Mouse (Mus musculus): Measurements from ENCODE around the gene Kcnk18. TPM values are rescaled to one million over a fixed set of nuclear protein-coding genes. Genes with fewer than 3 reads are reported as not detected.
A peak's percentile ranks its signal among the peaks of the same experiment; 100 is the strongest.

Kcnk18 gene
- polyA plus RNA-seq, 1 experiment from 2014 or later = not detected

DNA sequence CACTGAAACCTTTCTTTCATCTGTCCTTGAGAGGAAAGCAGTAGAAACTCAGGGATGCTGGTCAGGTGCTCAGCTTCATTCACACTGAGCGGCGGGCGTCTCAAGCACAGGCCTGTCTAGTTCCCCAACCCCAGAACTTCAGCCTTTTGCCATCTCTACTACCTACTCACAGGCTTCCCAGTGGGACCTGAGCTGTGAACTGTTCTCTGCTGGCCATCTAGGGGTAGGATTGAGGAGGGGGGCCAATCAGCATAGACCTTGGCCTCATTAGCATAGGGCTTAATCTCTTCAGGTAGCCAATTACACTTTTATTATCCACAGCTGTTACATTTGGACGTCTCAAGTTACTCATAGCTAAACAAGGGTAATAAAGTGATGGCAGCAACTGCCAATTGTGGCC is 30.0 kb upstream of the Kcnk18 start:
- Histone ChIP-seq H3K27ac (ENCODE audit: low read depth, low read length) (no peak overlapping the region), H3K4me1 (ENCODE audit: control insufficient read depth, insufficient read depth, low read length) (no peaks in the 10 kb centered on the region), H3K27me3 (replicated peaks; ENCODE audit: control insufficient read depth, insufficient read depth, low read length) (peaks cover 61% of the 10 kb centered on the region), H3K4me2 (ENCODE audit: low read length) (no peak overlapping the region), H3K9ac (ENCODE audit: low read length) (no peak overlapping the region), H3K9me3 (replicated peaks; ENCODE audit: control insufficient read depth, low read length) (no peaks in the 10 kb centered on the region), H3K4me3 (ENCODE audit: low read depth, low read length) (no peak overlapping the region), H3K36me3 (ENCODE audit: control insufficient read depth, insufficient read depth, low read length) (no peaks in the 10 kb centered on the region)
- WGBS = 19% methylated on average over 4 of the region's 4 CpGs
- ATAC-seq = no peak
- DNase-seq (ENCODE audit: low spot score) = no peak

DNA sequence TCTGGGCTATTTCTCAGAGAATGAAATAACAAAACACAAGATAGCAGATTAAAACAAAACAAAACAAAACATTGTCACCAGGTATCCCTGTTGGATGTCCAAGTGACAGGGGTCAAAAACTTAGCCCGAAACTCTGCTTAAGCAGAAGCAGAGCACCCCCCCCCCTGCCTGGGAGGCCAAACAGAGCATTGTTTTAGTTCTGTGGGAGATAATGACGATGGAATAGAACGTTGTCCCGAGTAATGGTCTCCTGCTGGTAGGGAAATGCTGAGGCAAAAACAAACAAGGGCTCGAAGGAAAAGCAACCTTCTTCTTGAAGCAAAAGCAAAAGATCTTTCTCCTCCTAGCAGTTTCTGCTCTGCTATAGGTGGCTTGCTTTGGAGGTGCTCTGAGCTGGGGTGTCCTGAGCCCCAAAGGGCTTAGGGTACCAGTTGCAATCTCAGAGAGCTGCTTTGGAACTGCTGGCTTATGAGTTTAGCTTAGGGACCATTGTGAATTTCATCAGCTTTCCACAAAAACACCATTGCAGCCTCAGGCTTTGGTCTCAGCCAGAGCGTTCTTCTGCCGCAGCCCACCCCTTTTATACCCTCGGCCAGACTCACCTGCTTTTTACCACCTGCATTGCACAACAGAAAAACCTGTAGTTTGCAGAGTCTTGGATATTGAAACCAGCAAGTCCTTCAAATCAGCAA is 28.4 kb upstream of the Kcnk18 start:
- DNase-seq (ENCODE audit: low spot score) (no peak), ATAC-seq (no peak)
- Histone ChIP-seq H3K4me1 (ENCODE audit: control insufficient read depth, insufficient read depth, low read length) (no peaks in the 10 kb centered on the region), H3K27me3 (replicated peaks; ENCODE audit: control insufficient read depth, insufficient read depth, low read length) (peaks cover 67% of the 10 kb centered on the region), H3K4me2 (ENCODE audit: low read length) (no peak overlapping the region), H3K27ac (ENCODE audit: low read depth, low read length) (no peak overlapping the region), H3K9me3 (replicated peaks; ENCODE audit: control insufficient read depth, low read length) (no peaks in the 10 kb centered on the region), H3K9ac (ENCODE audit: low read length) (no peak overlapping the region), H3K4me3 (ENCODE audit: low read depth, low read length) (no peak overlapping the region), H3K36me3 (ENCODE audit: control insufficient read depth, insufficient read depth, low read length) (no peaks in the 10 kb centered on the region)
- 6% methylated on average over 8 of the region's 8 CpGs for WGBS

DNA sequence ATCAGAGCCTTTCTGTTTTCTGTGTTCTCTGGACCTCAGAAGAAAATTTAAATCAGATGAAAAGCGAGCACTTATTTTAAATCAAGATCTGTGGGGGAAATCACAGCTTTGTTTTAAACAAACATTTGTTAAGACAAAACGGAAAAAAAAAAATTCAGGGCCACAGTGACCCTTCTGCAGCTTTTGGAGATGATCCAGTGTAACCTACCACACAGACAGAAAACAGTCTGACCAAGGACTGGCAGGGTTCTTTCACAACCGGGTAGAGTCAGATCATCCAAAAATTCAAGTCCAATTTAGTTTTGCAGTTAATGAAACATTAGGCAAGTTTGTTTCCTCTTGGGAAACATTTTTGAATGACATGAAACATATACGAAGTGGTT is 27.9 kb upstream of the Kcnk18 start:
- no peak for ATAC-seq
- Histone ChIP-seq H3K9ac (ENCODE audit: low read length) (no peak overlapping the region), H3K27me3 (replicated peaks; ENCODE audit: control insufficient read depth, insufficient read depth, low read length) (peaks cover 68% of the 10 kb centered on the region), H3K9me3 (replicated peaks; ENCODE audit: control insufficient read depth, low read length) (no peaks in the 10 kb centered on the region), H3K36me3 (ENCODE audit: control insufficient read depth, insufficient read depth, low read length) (no peaks in the 10 kb centered on the region), H3K4me1 (ENCODE audit: control insufficient read depth, insufficient read depth, low read length) (no peaks in the 10 kb centered on the region), H3K27ac (ENCODE audit: low read depth, low read length) (no peak overlapping the region), H3K4me3 (ENCODE audit: low read depth, low read length) (no peak overlapping the region), H3K4me2 (ENCODE audit: low read length) (no peak overlapping the region)
- 8% methylated on average over 4 of the region's 4 CpGs for WGBS
- no peak for DNase-seq (ENCODE audit: low spot score)

DNA sequence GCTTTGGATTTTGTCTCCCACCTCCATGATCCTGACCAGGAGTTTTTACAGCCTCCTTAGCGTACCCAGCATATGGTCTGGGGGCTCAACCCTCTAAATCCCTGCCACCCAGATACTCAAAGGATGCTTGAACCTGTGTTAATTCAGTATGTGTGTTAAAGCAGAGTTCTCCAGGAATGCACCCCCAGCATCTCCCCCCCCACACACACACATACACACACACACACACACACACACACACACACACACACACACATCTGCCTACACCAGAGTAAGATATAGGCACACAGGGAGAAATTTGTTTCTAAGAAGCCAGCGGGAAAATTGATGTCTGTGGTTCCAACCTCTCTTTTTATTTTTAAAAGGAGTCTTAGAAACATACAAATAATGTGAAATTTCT is 26.5 kb upstream of the Kcnk18 start:
- no peak overlapping the region for H3K27ac ChIP-seq (ENCODE audit: low read depth, low read length)
- no peaks in the 10 kb centered on the region for H3K36me3 ChIP-seq (ENCODE audit: control insufficient read depth, insufficient read depth, low read length)
- no peaks in the 10 kb centered on the region for H3K9me3 ChIP-seq (replicated peaks; ENCODE audit: control insufficient read depth, low read length)
- H3K9ac ChIP-seq (ENCODE audit: low read length) = no peak overlapping the region
- peaks cover 72% of the 10 kb centered on the region for H3K27me3 ChIP-seq (replicated peaks; ENCODE audit: control insufficient read depth, insufficient read depth, low read length)
- H3K4me2 ChIP-seq (ENCODE audit: low read length) = peak overlapping the region; percentile 16; the same call in 1 of the 2 replicates
- no peaks in the 10 kb centered on the region for H3K4me1 ChIP-seq (ENCODE audit: control insufficient read depth, insufficient read depth, low read length)
- WGBS = 9% methylated on average over 2 of the region's 2 CpGs
- ATAC-seq = no peak
- H3K4me3 ChIP-seq (ENCODE audit: low read depth, low read length) = no peak overlapping the region
- no peak for DNase-seq (ENCODE audit: low spot score)

DNA sequence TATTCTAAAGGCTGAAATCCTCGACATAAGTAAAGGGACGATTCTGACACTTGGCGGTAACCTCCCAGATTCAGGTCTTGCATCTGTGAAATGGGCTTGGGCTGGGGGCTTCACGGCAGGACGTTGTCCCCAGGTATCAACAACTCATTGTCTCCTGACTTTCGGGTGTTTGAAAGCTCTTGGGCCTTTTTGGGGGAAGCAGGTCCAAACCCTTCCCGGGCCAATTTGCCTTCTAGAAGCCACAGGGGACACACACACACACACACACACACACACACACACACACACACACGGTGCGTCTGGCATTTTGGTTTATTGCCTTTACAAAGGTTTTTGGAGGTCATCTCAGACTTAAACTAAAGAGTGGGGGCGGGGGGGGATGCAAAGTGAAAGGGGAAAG is 25.6 kb upstream of the Kcnk18 start:
- H3K4me2 ChIP-seq (ENCODE audit: low read length) = peak overlapping the region; percentile 52
- peak overlapping the region; percentile 27 for H3K4me3 ChIP-seq (ENCODE audit: low read depth, low read length)
- H3K9me3 ChIP-seq (replicated peaks; ENCODE audit: control insufficient read depth, low read length) = no peaks in the 10 kb centered on the region
- peaks cover 76% of the 10 kb centered on the region for H3K27me3 ChIP-seq (replicated peaks; ENCODE audit: control insufficient read depth, insufficient read depth, low read length)
- DNase-seq (ENCODE audit: low spot score) (peak; percentile 22), ATAC-seq (no peak)
- peak overlapping the region; percentile 63; the same call in 1 of the 2 replicates for H3K27ac ChIP-seq (ENCODE audit: low read depth, low read length)
- H3K36me3 ChIP-seq (ENCODE audit: control insufficient read depth, insufficient read depth, low read length) = no peaks in the 10 kb centered on the region
- WGBS = under 1% methylated on average over 10 of the region's 10 CpGs
- no peaks in the 10 kb centered on the region for H3K4me1 ChIP-seq (ENCODE audit: control insufficient read depth, insufficient read depth, low read length)
- peak overlapping the region; percentile 59 for H3K9ac ChIP-seq (ENCODE audit: low read length)

DNA sequence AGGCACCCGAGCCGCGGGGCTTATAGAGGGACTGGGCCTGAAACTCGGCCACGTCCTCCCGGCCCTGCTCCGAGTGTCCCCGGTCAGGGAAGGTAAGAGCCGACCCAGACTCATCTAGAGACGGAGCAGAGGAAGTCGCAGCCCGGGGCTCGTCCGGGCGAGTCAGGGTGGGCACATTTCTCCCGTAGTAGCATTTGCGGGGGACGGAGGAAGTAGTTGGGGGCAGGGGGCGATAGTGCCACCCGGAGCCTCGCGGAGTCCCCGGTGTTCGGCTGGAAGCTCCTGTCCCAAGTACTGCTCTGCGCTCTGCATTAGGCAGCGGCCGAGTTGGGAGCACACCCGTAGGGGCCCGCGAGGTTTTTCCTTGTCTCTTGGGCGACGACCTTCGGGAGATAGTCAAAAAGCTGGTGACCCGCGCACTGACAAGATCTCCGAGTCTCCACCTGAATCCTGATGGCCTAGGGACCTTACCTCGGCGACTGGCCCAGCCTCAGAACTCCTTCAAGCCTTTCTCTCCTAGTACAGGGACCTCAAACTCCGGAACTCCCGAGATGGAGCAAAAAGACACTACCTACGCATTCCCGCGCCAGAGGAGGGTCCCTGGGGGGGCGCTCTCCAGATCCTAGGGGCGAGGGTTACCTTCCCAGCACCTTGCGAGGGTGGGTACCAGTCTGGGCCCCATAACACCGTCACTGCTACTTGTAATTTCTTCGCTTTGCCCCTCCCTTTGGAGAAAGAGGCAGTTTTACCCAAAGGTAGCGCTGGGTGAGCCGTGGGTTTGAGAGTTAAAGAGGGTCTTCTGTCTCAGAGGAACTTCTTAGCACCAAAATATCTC is 24.8 kb upstream of the Kcnk18 start:
- Histone ChIP-seq H3K9me3 (replicated peaks; ENCODE audit: control insufficient read depth, low read length) (no peaks in the 10 kb centered on the region), H3K36me3 (ENCODE audit: control insufficient read depth, insufficient read depth, low read length) (no peaks in the 10 kb centered on the region), H3K4me3 (ENCODE audit: low read depth, low read length) (peak overlapping the region; percentile 27), H3K4me2 (ENCODE audit: low read length) (peak overlapping the region; percentile 52), H3K9ac (ENCODE audit: low read length) (peak overlapping the region; percentile 59), H3K27ac (ENCODE audit: low read depth, low read length) (peak overlapping the region; percentile 63), H3K4me1 (ENCODE audit: control insufficient read depth, insufficient read depth, low read length) (no peaks in the 10 kb centered on the region), H3K27me3 (replicated peaks; ENCODE audit: control insufficient read depth, insufficient read depth, low read length) (peaks cover 71% of the 10 kb centered on the region)
- peak; percentile 35; the same call in 1 of the 2 replicates for ATAC-seq
- peak; percentile 44 for DNase-seq (ENCODE audit: low spot score)
- 2% methylated on average over 50 of the region's 50 CpGs for WGBS

DNA sequence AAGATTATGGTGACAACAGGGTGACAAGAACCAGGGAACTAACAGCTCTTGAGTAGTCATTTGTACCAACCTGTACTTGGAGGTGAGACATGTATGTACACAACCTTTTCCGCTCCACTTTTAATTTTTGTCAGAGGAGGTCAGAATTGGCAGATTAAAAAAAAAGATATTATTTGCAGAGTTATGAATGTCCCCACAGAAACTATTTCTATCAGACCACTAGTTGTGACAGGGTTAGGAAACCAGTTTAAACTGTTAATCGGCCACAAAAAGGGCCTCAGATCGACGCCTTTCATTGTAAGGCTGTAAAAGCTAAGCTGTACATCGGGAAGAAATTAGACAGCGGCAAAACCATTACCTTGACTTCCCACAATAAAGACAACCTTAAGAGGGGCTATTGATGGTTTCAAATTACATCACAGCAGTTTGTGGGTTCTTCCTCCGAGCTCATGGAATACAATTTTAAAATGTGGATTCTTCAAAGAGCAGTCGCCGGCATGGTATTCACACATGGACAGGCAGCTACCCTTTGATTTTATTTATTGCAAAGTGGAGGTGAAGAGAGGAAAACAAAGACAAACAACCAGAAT is 23.7 kb upstream of the Kcnk18 start:
- Histone ChIP-seq H3K4me3 (ENCODE audit: low read depth, low read length) (no peak overlapping the region), H3K4me1 (ENCODE audit: control insufficient read depth, insufficient read depth, low read length) (no peaks in the 10 kb centered on the region), H3K36me3 (ENCODE audit: control insufficient read depth, insufficient read depth, low read length) (no peaks in the 10 kb centered on the region), H3K27ac (ENCODE audit: low read depth, low read length) (no peak overlapping the region), H3K27me3 (replicated peaks; ENCODE audit: control insufficient read depth, insufficient read depth, low read length) (peaks cover 66% of the 10 kb centered on the region), H3K9me3 (replicated peaks; ENCODE audit: control insufficient read depth, low read length) (no peaks in the 10 kb centered on the region), H3K9ac (ENCODE audit: low read length) (peak overlapping the region; percentile 13; the same call in 1 of the 2 replicates), H3K4me2 (ENCODE audit: low read length) (peak overlapping the region; percentile 52)
- 14% methylated on average over 9 of the region's 9 CpGs for WGBS
- ATAC-seq (no peak), DNase-seq (ENCODE audit: low spot score) (peak; percentile 24)

DNA sequence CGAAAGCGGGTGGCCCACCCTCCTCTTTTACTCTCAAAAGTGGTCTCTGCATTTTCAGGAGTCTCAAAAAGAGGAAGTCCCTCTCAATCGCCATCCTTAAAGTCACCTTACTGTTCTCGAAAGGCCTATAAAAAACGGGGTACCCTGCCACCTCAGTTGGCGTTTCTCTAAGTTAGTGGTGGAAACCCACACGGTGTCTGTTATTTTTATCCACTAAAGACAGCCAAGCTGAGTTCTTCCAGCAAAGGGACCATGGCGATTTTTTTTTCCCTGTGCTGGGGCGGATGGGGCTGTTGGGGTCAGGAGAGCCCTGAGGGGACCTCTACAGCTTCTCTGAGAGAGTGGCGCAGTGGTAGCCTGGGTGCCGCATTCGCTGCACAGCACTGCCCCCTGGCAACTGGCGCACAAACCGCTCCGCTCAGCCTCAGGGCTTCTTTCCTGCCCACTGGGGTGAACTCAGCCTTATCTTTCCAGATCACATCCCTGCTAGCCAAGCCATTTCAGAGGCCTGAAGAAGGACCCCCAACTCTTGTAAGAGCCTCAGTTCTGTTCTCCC is 22.8 kb upstream of the Kcnk18 start:
- H3K4me1 ChIP-seq (ENCODE audit: control insufficient read depth, insufficient read depth, low read length) = no peaks in the 10 kb centered on the region
- H3K27me3 ChIP-seq (replicated peaks; ENCODE audit: control insufficient read depth, insufficient read depth, low read length) = peaks cover 60% of the 10 kb centered on the region
- no peak overlapping the region for H3K9ac ChIP-seq (ENCODE audit: low read length)
- no peaks in the 10 kb centered on the region for H3K36me3 ChIP-seq (ENCODE audit: control insufficient read depth, insufficient read depth, low read length)
- peak overlapping the region; percentile 52; the same call in 1 of the 2 replicates for H3K4me2 ChIP-seq (ENCODE audit: low read length)
- no peak overlapping the region for H3K4me3 ChIP-seq (ENCODE audit: low read depth, low read length)
- ATAC-seq (peak; percentile 93), DNase-seq (ENCODE audit: low spot score) (peak; percentile 83)
- H3K9me3 ChIP-seq (replicated peaks; ENCODE audit: control insufficient read depth, low read length) = no peaks in the 10 kb centered on the region
- H3K27ac ChIP-seq (ENCODE audit: low read depth, low read length) = no peak overlapping the region; the same call in 1 of the 2 replicates
- WGBS = 3% methylated on average over 15 of the region's 15 CpGs
